Mouse (Mus musculus): ENCODE measurements at regions not wholly inside any gene's neighbourhood (a gene's known extent, or its start where the extent isn't known, plus 50 kb on each side); places are given as distances from the start of the nearest gene placed in this dataset. TPM values are rescaled to one million over a fixed set of nuclear protein-coding genes. Genes with fewer than 3 reads are reported as not detected.

Small RNA genes lying in the stretch of these regions (microRNA-seq; reads per million reads assigned to microRNA genes)
- not detected for gene Gm44361

Data from heart, embryonic 10.5 days (tissue).